Mouse (Mus musculus): Measurements from ENCODE around the gene Galm. TPM values are rescaled to one million over a fixed set of nuclear protein-coding genes. Genes with fewer than 3 reads are reported as not detected.
"Not testable (repeated sequence)": the region's sequence is repeated elsewhere in the genome, so short reads cannot be mapped to it uniquely, and the experiment has no call there.

Gene Galm
- polyA plus RNA-seq, 1 experiment from 2014 or later: 13.0 TPM

- H3K9ac ChIP-seq: no peak overlapping the region
- no peak overlapping the region for H3K4me2 ChIP-seq
- ATAC-seq (replicated peaks; ENCODE audit: insufficient number of reproducible peaks, insufficient read depth, low FRiP score, low read depth): no peak
- H3K4me1 ChIP-seq (replicated peaks): peaks cover 5% of the 10 kb centered on the region
- H3K27me3 ChIP-seq: no peaks in the 10 kb centered on the region
- no peak overlapping the region for H3K4me3 ChIP-seq
- 40% methylated on average over 2 of the region's 2 CpGs for WGBS
- H3K9me3 ChIP-seq (replicated peaks): no peaks in the 10 kb centered on the region
- no peak overlapping the region for H3K27ac ChIP-seq
- H3K36me3 ChIP-seq: no peaks in the 10 kb centered on the region
Measured at GRCm38 (mm10) chr17:80220131-80220530, 92.9 kb downstream of the Galm start.

- no peak overlapping the region for H3K27ac ChIP-seq
- H3K9me3 ChIP-seq (replicated peaks): no peaks in the 10 kb centered on the region
- no peak overlapping the region for H3K9ac ChIP-seq
- H3K27me3 ChIP-seq: no peaks in the 10 kb centered on the region
- no peaks in the 10 kb centered on the region for H3K36me3 ChIP-seq
- no peak overlapping the region for H3K4me3 ChIP-seq
- H3K4me2 ChIP-seq: no peak overlapping the region
- H3K4me1 ChIP-seq (replicated peaks): peaks cover 5% of the 10 kb centered on the region
- WGBS: 63% methylated on average over 9 of the region's 9 CpGs
- no peak for ATAC-seq (replicated peaks; ENCODE audit: insufficient number of reproducible peaks, insufficient read depth, low FRiP score, low read depth)
Measured at GRCm38 (mm10) chr17:80221202-80221601, 93.9 kb downstream of the Galm start.

- 52% methylated on average over 3 of the region's 3 CpGs for WGBS
Measured at GRCm38 (mm10) chr17:80221890-80222628, 94.8 kb downstream of the Galm start.

GRCm38 (mm10) chr17:80223829-80224228 lies 96.6 kb downstream of the Galm start:
- Histone ChIP-seq H3K4me3 (peak overlapping the region; percentile 71), H3K4me2 (peak overlapping the region; percentile 80), H3K27me3 (no peaks in the 10 kb centered on the region), H3K9me3 (replicated peaks) (no peaks in the 10 kb centered on the region), H3K36me3 (no peaks in the 10 kb centered on the region), H3K27ac (peak overlapping the region; percentile 91), H3K9ac (peak overlapping the region; percentile 70), H3K4me1 (replicated peaks) (peaks cover 5% of the 10 kb centered on the region)
- WGBS: 6% methylated on average over 9 of the region's 9 CpGs
- ATAC-seq (replicated peaks; ENCODE audit: insufficient number of reproducible peaks, insufficient read depth, low FRiP score, low read depth): no peak

More at GRCm38 (mm10) chr17:80221890-80222628, 94.8 kb downstream of the Galm start:
- Histone ChIP-seq H3K36me3 (no peaks in the 10 kb centered on the region), H3K4me1 (replicated peaks) (peaks cover 5% of the 10 kb centered on the region), H3K27ac (no peak overlapping the region), H3K4me3 (no peak overlapping the region), H3K27me3 (no peaks in the 10 kb centered on the region), H3K4me2 (no peak overlapping the region), H3K9ac (no peak overlapping the region), H3K9me3 (replicated peaks) (no peaks in the 10 kb centered on the region)
- ATAC-seq (replicated peaks; ENCODE audit: insufficient number of reproducible peaks, insufficient read depth, low FRiP score, low read depth): no peak

GRCm38 (mm10) chr17:80224326-80225116 lies 97.2 kb downstream of the Galm start, which contains the start of gene Gemin6:
TSS of gene Gemin6 (plus strand) at chr17:80224441.
- peak within 1 kb of the TSS; percentile 80 for H3K4me2 ChIP-seq
- H3K27ac ChIP-seq: peak within 1 kb of the TSS; percentile 91
- H3K4me1 ChIP-seq (replicated peaks): peaks cover 9% of the 10 kb centered on the region
- H3K36me3 ChIP-seq: 0 out of 2 replicates have a peak, but pooled peaks cover 3% of the 10 kb centered on the region
- H3K27me3 ChIP-seq: no peaks in the 10 kb centered on the region
- peak within 1 kb of the TSS; percentile 70 for H3K9ac ChIP-seq
- under 1% methylated on average over 33 of the region's 33 CpGs for WGBS
- H3K9me3 ChIP-seq (replicated peaks): no peaks in the 10 kb centered on the region
- peak within 1 kb of the TSS; percentile 71 for H3K4me3 ChIP-seq
- ATAC-seq (replicated peaks; ENCODE audit: insufficient number of reproducible peaks, insufficient read depth, low FRiP score, low read depth): peak; percentile 97

- not testable (repeated sequence) for H3K4me1 ChIP-seq (replicated peaks); H3K27me3 ChIP-seq; H3K9me3 ChIP-seq (replicated peaks); ATAC-seq (replicated peaks; ENCODE audit: insufficient number of reproducible peaks, insufficient read depth, low FRiP score, low read depth); H3K36me3 ChIP-seq
- Histone ChIP-seq H3K27ac (peak overlapping the region; percentile 91; the same call in 1 of the 2 replicates), H3K4me2 (peak overlapping the region; percentile 80), H3K4me3 (peak overlapping the region; percentile 71), H3K9ac (peak overlapping the region; percentile 70)
- WGBS: 51% methylated on average over 5 of the region's 5 CpGs
Measured at GRCm38 (mm10) chr17:80225142-80225541, 97.9 kb downstream of the Galm start.

- Histone ChIP-seq H3K4me1 (replicated peaks) (peaks cover 9% of the 10 kb centered on the region), H3K27ac (no peak overlapping the region), H3K4me2 (no peak overlapping the region), H3K27me3 (no peaks in the 10 kb centered on the region), H3K4me3 (no peak overlapping the region), H3K36me3 (0 out of 2 replicates have a peak, but pooled peaks cover 3% of the 10 kb centered on the region), H3K9ac (no peak overlapping the region), H3K9me3 (replicated peaks) (no peaks in the 10 kb centered on the region)
- 62% methylated on average over 2 of the region's 2 CpGs for WGBS
- no peak for ATAC-seq (replicated peaks; ENCODE audit: insufficient number of reproducible peaks, insufficient read depth, low FRiP score, low read depth)
Measured at GRCm38 (mm10) chr17:80229396-80229795, 102.1 kb downstream of the Galm start.

GRCm38 (mm10) chr17:80233844-80234243 lies 106.6 kb downstream of the Galm start:
- Histone ChIP-seq H3K9me3 (replicated peaks) (no peaks in the 10 kb centered on the region), H3K4me3 (no peak overlapping the region), H3K4me2 (no peak overlapping the region), H3K4me1 (replicated peaks) (peaks cover 4% of the 10 kb centered on the region; the same call in 1 of the 2 replicates), H3K27me3 (no peaks in the 10 kb centered on the region), H3K9ac (no peak overlapping the region), H3K27ac (no peak overlapping the region), H3K36me3 (peaks cover 8% of the 10 kb centered on the region)
- 87% methylated on average over 5 of the region's 5 CpGs for WGBS
- no peak for ATAC-seq (replicated peaks; ENCODE audit: insufficient number of reproducible peaks, insufficient read depth, low FRiP score, low read depth)

- 83% methylated on average over 7 of the region's 7 CpGs for WGBS
- no peak overlapping the region for H3K27ac ChIP-seq
- no peaks in the 10 kb centered on the region for H3K9me3 ChIP-seq (replicated peaks)
- H3K4me2 ChIP-seq: no peak overlapping the region
- H3K27me3 ChIP-seq: no peaks in the 10 kb centered on the region
- H3K4me3 ChIP-seq: no peak overlapping the region
- H3K36me3 ChIP-seq: peaks cover 12% of the 10 kb centered on the region
- ATAC-seq (replicated peaks; ENCODE audit: insufficient number of reproducible peaks, insufficient read depth, low FRiP score, low read depth): no peak
- H3K4me1 ChIP-seq (replicated peaks): peaks cover 1% of the 10 kb centered on the region; the same call in 1 of the 2 replicates
- no peak overlapping the region for H3K9ac ChIP-seq
Measured at GRCm38 (mm10) chr17:80234376-80234775, 107.1 kb downstream of the Galm start.

All from heart, embryonic 15.5 days (tissue).